Mouse (Mus musculus) stomach, postnatal 0 days (tissue): ENCODE data around the gene Zfp536.

ENCODE experiments used
- CTCF ChIP-seq: IDR thresholded peaks from 2 replicates; pipeline ENCODE4 v1.5.1; 2016; ENCODE audit warnings: antibody characterized with exemption, low read depth, mild to moderate bottlenecking, moderate library complexity
- EP300 ChIP-seq: optimal IDR thresholded peaks from 2 replicates; pipeline ENCODE3; 2016; ENCODE audit warnings: antibody characterized with exemption

GRCm38 (mm10) chr7:37593566-37593965 lies 179.9 kb downstream of the Zfp536 start:
- no peak for TF ChIP-seq CTCF
- TF ChIP-seq EP300 = no peak
